Mouse (Mus musculus) effector memory CD4-positive, alpha-beta T cell, adult 5 months (primary cell): Measurements from ENCODE around the gene Fbxo5. TPM values are rescaled to one million over a fixed set of nuclear protein-coding genes. Genes with fewer than 3 reads are reported as not detected.

ENCODE experiments used
- polyA plus RNA-seq: library from polyadenylated mRNA; unstranded; fragments of 100-300 nt; shearing (Covaris generic); gene quantifications from one replicate; pipeline ENCODE4 v1.2.1, GENCODE M21; 2017

Gene Fbxo5
- 4.9 TPM for polyA plus RNA-seq

DNA sequence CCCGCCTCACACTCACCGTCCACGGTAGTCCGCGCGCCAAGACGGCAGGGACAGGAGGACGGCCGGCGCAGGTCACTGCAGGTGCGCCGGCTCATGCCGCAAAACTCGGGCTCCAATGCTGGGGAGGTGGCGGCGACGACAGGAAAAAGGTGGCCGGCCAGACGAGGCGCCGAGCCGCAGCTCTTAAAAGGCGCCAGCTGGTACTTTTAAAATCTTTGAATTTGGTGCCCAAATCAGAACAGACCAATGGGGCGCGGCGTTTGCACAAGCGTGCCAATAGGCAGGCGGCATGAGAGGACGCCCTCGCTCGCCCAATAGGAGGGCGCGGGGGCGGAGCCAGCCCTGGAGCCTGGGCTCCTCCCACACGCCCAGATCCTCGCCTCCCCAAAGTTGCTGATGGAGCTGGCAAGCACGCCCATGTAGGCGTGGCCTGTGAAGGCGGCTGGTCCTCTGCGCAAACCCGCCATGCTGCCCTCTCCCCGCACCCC lies at the start of gene Fbxo5:
TSS of gene Fbxo5 (minus strand) at position 358 of the 488 bp plus-strand sequence.

DNA sequence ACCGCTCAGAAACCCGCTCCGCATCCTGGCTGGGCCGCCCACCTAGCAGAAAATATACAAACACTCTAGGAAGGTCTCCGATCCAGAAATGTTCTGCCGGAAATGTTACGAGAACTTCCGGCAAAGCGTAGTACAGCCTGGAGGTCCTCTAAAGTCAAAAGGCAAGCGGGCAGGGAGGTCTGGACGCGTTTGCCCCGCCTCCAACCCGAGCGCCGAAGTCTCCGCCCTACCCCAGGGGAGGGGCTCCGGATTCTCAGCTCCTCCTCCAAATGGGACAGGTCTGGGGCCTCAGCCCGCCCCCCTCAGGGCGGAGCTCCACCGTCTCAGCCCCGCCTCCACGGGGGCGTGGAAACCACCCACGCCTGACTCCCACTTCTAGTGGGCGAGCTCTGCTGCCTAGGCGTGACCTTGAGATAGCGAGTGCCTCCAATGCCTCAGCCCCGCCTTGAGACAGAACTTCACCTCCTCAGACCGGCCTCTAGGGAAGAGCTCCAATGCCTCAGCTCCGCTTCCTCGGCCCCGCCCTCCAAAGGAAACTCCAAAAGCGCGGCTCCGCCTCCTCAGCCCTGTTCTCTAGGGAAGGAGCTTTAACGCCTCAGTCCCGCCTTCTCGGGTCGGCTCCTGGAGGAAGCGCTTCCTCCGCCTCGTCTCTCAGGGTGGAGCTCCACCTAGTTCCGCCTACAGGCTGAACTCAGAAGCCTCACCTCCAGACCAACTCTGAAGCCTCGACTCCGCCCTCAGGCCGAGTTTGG lies 18.5 kb upstream of the Fbxo5 start, which contains the start of gene Mtrf1l:
TSS of gene Mtrf1l (minus strand) at position 171 of the 752 bp plus-strand sequence.

Other genes starting within 250 kb of the Fbxo5 start
- not detected for gene Myct1, start 211.8 kb downstream of the Fbxo5 start, polyA plus RNA-seq
- gene Vip, start 166.4 kb downstream of the Fbxo5 start, polyA plus RNA-seq = not detected
- gene Mtrf1l, start 18.3 kb upstream of the Fbxo5 start, polyA plus RNA-seq = 10.8 TPM
- gene Rgs17, start 116.8 kb upstream of the Fbxo5 start, polyA plus RNA-seq = not detected